Mouse (Mus musculus): Measurements from ENCODE around the gene Gm4201.
"Not testable (repeated sequence)": the region's sequence is repeated elsewhere in the genome, so short reads cannot be mapped to it uniquely, and the experiment has no call there.

Gm4201 gene

DNA sequence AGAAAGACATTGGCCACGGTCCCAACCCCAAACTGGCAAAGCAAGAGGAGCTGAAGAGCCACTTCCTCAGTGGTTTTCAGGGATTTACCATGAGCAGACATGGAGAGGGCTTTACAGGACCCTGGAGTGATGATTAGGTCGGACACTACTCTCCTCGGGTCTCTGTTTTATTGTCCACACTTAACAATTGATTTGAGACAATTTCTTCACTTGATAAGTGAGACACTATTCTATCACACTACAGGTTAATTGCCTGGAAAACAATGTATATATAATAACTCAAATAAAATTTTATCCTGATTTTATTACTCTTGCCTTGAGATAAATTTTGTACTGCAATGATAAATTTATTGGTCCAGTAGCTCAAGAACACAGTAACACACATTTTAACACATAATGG is at the start of gene Gm4201:
Gm4201 (minus strand) TSS at position 101 of the 400 bp plus-strand sequence.
- not testable (repeated sequence) for DNase-seq (ENCODE audit: low spot score)

- not testable (repeated sequence) for DNase-seq (ENCODE audit: low spot score)
Observed at GRCm38 (mm10) chr7:22588027-22588426, 22.9 kb upstream of the Gm4201 start, which contains the start of gene Gm4565. Gm4565 (minus strand) TSS chr7:22588127.

- not testable (repeated sequence) for DNase-seq (ENCODE audit: low spot score)
Observed at GRCm38 (mm10) chr7:22534787-22535186, 30.4 kb downstream of the Gm4201 start, which contains the start of gene Gm8677. Gm8677 (minus strand) TSS chr7:22534887.

GRCm38 (mm10) chr7:22522667-22523066 is 42.5 kb downstream of the Gm4201 start, which contains the start of gene Vmn1r152:
Vmn1r152 (plus strand) TSS chr7:22522967.
- not testable (repeated sequence) for DNase-seq (ENCODE audit: low spot score)

All from embryo, embryonic 10.5 days (tissue).